Mouse (Mus musculus) retina, adult 2 months (tissue): Measurements from ENCODE around the gene Ulk4.
A peak's percentile ranks its signal among the peaks of the same experiment; 100 is the strongest.
"Not testable (repeated sequence)": the region's sequence is repeated elsewhere in the genome, so short reads cannot be mapped to it uniquely, and the experiment has no call there.

Experiments used
- DNase-seq: peaks from one replicate; pipeline ENCODE4 v3.0.0-alpha.2; 2012; ENCODE audit warnings: low read depth, low spot score

Gene Ulk4

GRCm38 (mm10) chr9:120935634-120935922 is 341.4 kb downstream of the Ulk4 start:
- DNase-seq = no peak

GRCm38 (mm10) chr9:120934821-120935633 is 342.0 kb downstream of the Ulk4 start:
- DNase-seq = no peak

- no peak for DNase-seq
Observed at GRCm38 (mm10) chr9:120933886-120934758, 342.9 kb downstream of the Ulk4 start.

GRCm38 (mm10) chr9:120933587-120933885 is 343.5 kb downstream of the Ulk4 start:
- no peak for DNase-seq

DNA sequence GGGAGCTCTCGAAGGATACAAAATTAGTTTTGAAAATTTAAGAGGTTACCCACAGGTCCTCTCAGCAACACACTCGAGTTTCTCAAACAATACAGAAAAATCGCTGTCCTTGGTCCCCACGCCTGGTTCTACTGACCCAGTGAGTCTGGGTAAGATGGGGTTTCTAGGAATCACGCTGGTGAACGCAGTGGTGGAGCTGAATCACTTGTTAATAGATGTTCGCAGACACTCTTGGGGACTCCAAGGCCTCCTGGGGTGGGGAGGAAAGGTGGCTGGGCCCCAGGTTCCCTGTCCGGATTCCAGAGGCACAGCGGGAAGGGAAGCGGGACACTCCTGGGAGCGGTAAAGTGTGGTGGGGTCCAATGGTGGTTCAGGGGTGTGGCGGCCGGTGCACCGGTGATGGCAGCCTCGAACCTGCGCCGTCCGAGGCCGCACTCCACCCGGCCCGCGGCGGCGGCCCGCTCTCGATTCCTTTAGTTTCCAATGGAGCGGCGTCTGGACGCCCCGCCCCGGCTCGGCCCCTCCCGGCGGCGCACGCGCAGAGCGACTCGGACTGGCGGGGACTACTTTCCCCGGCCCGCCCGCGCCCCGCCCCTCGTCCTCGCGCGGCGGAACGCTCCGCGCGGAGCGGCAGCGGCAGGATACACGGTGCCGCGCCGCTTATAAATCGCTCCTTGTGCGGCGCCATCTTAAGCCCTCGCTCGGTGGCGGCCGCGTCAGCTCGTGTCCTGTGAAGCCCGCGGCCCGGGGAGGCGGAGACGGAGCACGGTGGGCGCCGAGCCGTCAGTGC is 344.0 kb downstream of the Ulk4 start:
- DNase-seq = peak; percentile 94

DNA sequence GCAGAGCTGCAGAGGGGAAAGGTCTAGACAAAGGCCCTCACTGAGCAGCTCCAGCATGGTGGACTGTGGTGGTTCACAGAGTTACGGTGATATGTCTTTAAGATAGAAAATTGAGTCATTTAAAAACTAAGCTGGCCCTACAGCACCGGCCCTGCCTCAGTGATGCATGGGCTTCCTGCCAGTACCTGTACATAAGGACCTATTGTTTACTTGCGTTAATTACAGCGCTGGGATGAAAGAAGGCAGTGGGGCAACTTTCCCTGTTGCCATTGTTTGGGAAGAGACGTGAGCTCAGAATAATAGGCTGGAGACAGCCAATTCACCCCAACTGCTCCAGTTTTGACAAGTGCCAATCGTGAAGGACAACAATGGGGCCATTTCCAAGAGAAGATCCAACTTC is 344.6 kb downstream of the Ulk4 start:
- no peak for DNase-seq

DNA sequence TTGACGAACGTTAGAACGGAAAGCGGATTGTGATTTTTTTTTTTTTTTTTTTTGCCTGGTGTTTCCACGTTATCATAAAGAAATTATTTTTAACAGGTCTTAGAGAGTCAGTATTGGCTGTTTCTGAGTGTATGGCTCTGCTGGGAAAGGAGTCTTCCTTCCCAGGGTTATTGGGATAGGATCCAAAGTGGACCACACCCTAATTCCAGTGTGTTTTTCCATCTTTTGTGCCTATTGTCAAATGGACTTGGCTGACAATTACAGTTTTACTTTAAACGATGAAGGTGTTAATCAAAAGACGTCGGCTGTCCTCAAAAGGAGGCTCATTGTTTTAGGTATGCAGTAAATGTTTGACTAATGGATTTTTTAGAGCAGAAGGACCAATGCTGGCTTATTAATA is 346.2 kb downstream of the Ulk4 start:
- no peak for DNase-seq

DNA sequence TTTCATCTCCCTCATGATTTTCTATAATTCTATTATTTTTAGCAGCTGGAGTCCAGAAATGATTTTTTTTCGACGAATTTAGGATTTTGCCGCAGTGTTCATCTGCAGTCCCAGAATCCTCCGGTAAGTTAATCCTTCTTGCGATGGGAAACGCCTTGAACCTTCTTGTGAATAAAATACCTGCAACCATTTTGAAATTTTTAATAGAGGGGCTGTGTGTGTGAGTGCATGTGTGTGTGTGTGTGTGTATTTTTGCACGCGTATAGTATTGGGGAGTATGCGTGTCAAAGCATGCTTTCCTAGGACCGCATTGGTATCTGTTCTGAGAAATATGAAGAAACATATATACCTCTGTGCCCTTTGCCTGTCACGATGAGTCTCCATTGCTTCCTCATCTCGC is 347.0 kb downstream of the Ulk4 start:
- DNase-seq = no peak

DNA sequence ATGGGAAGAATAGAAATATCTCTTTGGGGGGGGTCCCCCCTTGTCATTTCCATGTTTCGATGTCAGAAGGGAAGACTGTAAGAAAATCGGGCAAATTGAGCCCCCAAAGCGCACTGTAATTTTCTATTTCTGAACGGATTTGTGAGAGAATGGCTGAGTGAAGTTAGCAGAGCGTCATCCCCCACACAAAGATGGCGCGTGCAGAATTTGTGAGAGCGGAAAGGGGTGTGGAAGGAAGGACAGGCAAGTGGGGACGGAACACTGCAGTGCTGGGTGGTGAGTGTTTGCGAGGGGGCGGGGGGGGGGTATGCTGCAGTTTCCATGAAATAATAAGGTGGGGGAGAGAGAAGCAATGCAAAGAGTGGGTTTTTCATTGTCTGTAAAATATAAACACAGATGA is 347.9 kb downstream of the Ulk4 start, which contains the start of gene Ctnnb1:
Gene Ctnnb1, plus strand, starts transcription at position 136 of the 400 bp plus-strand sequence.
- no peak for DNase-seq

GRCm38 (mm10) chr9:120926939-120927606 is 349.9 kb downstream of the Ulk4 start:
- DNase-seq = no peak

GRCm38 (mm10) chr9:120926126-120926525 is 350.9 kb downstream of the Ulk4 start:
- no peak for DNase-seq

DNA sequence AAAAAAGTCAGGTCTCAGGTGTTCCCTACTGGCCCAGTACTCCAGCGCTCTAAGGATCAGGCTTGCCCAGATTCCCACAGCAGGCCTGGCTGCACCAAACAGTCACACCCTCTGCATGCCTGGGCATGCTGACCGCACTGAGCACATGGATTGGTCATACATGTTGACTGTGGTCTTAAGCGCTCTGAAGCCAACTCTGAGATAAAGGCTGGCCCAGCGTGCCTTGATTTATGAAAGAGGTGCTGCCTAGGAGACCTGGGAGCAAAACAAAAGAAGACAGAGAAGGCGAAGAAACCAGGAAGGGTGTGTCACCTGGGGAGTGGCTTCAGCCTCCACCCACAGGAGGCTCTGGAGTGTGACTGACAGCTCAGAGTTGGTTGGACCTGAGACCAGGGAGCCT is 357.9 kb downstream of the Ulk4 start:
- no peak for DNase-seq

DNA sequence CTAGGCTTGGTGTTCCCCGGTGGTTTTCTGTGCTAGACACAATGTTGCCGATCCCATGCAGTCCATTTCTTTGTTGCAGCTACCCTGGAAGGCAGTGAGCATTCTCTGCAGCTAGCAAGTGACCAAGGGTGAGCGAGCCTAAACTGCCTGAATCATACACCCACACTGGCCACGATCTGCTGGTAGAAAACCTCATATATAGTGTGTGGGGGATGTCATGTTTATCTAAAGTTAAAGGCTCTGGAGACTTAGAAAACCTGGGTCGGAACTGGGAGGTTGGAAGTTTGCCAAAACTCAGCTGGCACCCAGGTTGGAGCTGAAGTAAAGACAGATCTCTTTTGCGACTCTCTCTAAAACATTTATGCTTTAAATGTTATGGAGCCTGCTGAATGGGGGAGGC is 358.4 kb downstream of the Ulk4 start:
- no peak for DNase-seq

DNA sequence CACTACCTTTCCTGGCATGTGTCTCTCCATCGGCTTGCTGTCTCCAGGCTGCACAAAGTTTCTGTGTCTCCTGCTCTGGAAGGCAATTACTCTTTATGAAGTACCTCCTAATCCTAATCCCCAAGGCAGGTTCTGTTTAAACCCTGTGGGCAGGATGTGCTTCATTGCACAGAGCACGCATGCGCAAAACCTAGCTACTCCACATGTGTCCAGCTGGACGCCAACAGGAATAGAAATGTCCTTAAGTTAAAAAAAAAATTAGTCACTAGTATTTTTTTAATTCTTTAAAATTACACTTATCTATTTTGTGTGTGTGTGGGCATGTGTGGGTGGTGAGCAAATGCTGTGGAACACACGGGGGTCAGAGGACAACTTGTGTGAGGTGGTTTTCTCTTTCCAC is 358.8 kb downstream of the Ulk4 start:
- DNase-seq = no peak

GRCm38 (mm10) chr9:120917619-120918018 is 359.4 kb downstream of the Ulk4 start:
- DNase-seq = not testable (repeated sequence)

GRCm38 (mm10) chr9:120914877-120915459 is 362.0 kb downstream of the Ulk4 start:
- no peak for DNase-seq

DNA sequence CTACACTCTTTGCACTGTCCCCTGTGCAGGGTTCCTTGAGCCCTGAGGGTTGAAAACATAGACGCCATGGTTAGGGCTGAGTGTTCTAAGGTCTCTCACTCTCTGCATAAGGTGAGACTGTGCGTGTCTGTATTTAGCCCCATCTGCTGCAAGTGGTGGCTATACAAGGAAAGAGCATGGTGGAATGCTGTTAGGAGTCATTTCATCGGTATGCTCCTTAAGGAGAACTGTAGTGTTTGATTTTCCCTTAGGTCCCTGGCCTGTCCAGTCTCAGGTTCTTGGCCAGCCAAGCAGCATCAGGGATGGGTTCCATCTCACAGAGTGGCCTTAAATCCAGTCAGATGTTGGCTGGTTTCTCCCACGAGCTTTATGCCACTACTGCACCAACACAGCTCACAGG is 362.6 kb downstream of the Ulk4 start:
- no peak for DNase-seq

DNA sequence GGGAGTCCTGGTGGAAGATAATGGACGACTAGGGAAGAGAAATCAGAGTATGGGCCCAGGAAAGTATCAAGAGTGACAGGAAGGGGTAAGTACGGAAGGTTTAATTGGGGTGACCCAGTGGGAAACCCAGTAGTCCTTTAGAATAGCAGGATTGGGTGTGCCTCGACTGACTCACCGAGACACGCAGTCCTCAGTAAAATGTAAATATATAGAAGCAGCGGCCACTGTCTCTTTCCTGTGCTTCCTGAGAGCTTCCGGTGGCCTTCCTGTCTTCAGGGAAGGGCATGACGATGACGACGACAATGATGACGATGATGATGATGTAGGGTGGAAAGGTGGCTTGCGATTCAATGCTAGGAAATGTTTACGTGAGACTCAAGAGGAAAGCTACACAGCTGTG is 363.8 kb downstream of the Ulk4 start:
- DNase-seq = no peak

DNA sequence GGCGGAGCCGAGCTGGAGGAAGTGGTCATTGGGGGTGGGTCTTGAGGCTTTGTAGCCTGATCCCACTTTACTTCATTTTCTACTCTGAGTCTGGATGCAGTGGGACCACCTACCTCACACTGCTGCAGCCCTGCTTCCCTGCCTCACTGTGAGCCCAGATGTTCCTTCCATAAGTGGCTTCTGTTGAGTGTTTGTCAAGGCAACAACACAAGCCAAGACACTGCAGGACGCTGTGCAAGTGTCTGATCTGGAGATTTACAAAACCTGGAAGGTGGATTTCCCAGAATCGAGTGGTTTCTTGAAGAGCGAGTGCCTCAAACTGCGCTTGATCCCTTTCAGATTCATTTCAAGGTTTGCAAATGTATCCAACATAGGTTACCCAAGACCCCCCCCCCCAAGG is 368.5 kb downstream of the Ulk4 start:
- DNase-seq = no peak
